Mouse (Mus musculus) lung, embryonic 14.5 days (tissue): ENCODE data around the gene Asb16. TPM values are rescaled to one million over a fixed set of nuclear protein-coding genes. Genes with fewer than 3 reads are reported as not detected.
A peak's percentile ranks its signal among the peaks of the same experiment; 100 is the strongest.

Experiments used
- ATAC-seq: fragments of 200-750 bp; cut with Nextera tagmentation; 2 replicates; pipeline ENCODE4 v1.8.0; 2017; ENCODE audit warnings: mild to moderate bottlenecking, moderate TSS enrichment, moderate library complexity; ENCODE audit not compliant: insufficient read depth
- DNase-seq: peaks from one replicate; pipeline ENCODE4 v3.0.0-alpha.2; 2015
- H3K27ac ChIP-seq: fragments of 300-500 bp; sonication (generic); 2 replicates; pipeline ENCODE4 v1.5.1; 2014; ENCODE audit warnings: low read depth, mild to moderate bottlenecking, moderate library complexity
- H3K27me3 ChIP-seq: fragments of 300-500 bp; sonication (generic); 2 replicates; pipeline ENCODE4 v1.6.1; 2014; ENCODE audit warnings: low read length, control low read depth; ENCODE audit not compliant: insufficient read depth
- H3K36me3 ChIP-seq: fragments of 300-500 bp; sonication (generic); 2 replicates; pipeline ENCODE4 v1.6.1; 2014; ENCODE audit warnings: control low read depth; ENCODE audit not compliant: insufficient read depth
- H3K4me1 ChIP-seq: fragments of 300-500 bp; sonication (generic); 2 replicates; pipeline ENCODE4 v1.6.1; 2014; ENCODE audit warnings: antibody characterized with exemption, control low read depth; ENCODE audit not compliant: insufficient read depth
- H3K4me2 ChIP-seq: fragments of 300-500 bp; sonication (generic); 2 replicates; pipeline ENCODE4 v1.6.1; 2014; ENCODE audit warnings: mild to moderate bottlenecking
- H3K4me3 ChIP-seq: fragments of 300-500 bp; sonication (generic); 2 replicates; pipeline ENCODE4 v1.5.1; 2014; ENCODE audit warnings: low read depth, low read length
- H3K9ac ChIP-seq: fragments of 300-500 bp; sonication (generic); 2 replicates; pipeline ENCODE4 v1.6.1; 2014
- H3K9me3 ChIP-seq: fragments of 300-500 bp; sonication (generic); 2 replicates; pipeline ENCODE4 v1.6.1; 2016; ENCODE audit warnings: low read depth, low read length, control low read depth
- CTCF ChIP-seq: IDR thresholded peaks from 2 replicates; pipeline ENCODE4 v1.5.1; 2016; ENCODE audit warnings: antibody characterized with exemption, low read depth
- WGBS: fragments of 180-500 bp; shearing (Covaris S2); extraction: QIAGEN DNeasy Blood & Tissue Kit; methylation state at CpG from one replicate; pipeline ENCODE4 v1.1.7; 2014; 5-methylcytosine and 5-hydroxymethylcytosine counted together
- polyA plus RNA-seq: library from polyadenylated mRNA; unstranded; fragments of >200 nt; fragmentation: Nextera tagmentation; extraction: Ambion mirVana; gene quantifications from 2 replicates; pipeline ENCODE4 v1.2.1, GENCODE M21; 2014

The Asb16 gene
- polyA plus RNA-seq, 1 experiment from 2014 or later = 0.08 TPM

- ATAC-seq (no peak), DNase-seq (no peak)
- Histone ChIP-seq H3K4me2 (peak overlapping the region; percentile 76), H3K9me3 (no peaks in the 10 kb centered on the region), H3K27ac (no peak overlapping the region), H3K4me3 (peak overlapping the region; percentile 92), H3K4me1 (peaks cover 18% of the 10 kb centered on the region), H3K36me3 (no peaks in the 10 kb centered on the region), H3K27me3 (no peaks in the 10 kb centered on the region), H3K9ac (peak overlapping the region; percentile 77)
- TF ChIP-seq CTCF = no peak
- 14% methylated on average over 7 of the region's 7 CpGs for WGBS
Observed at GRCm38 (mm10) chr11:102228646-102229268, 39.8 kb upstream of the Asb16 start.

GRCm38 (mm10) chr11:102229331-102229953 lies 39.1 kb upstream of the Asb16 start:
- Histone ChIP-seq H3K27ac (peak overlapping the region; percentile 77), H3K4me2 (peak overlapping the region; percentile 76), H3K36me3 (no peaks in the 10 kb centered on the region), H3K27me3 (no peaks in the 10 kb centered on the region), H3K9me3 (no peaks in the 10 kb centered on the region), H3K4me1 (peaks cover 18% of the 10 kb centered on the region), H3K9ac (peak overlapping the region; percentile 77), H3K4me3 (peak overlapping the region; percentile 92)
- ATAC-seq (peak; percentile 56), DNase-seq (peak; percentile 34)
- TF ChIP-seq CTCF = no peak
- under 1% methylated on average over 40 of the region's 47 CpGs for WGBS

- Histone ChIP-seq H3K4me1 (peaks cover 11% of the 10 kb centered on the region; the same call in 1 of the 2 replicates), H3K27ac (peak within 1 kb of the TSS; percentile 82), H3K27me3 (no peaks in the 10 kb centered on the region), H3K4me2 (peak within 1 kb of the TSS; percentile 76), H3K9me3 (no peaks in the 10 kb centered on the region), H3K4me3 (peak within 1 kb of the TSS; percentile 92), H3K9ac (peak within 1 kb of the TSS; percentile 77), H3K36me3 (no peaks in the 10 kb centered on the region)
- ATAC-seq (peak; percentile 87), DNase-seq (peak; percentile 99)
- TF ChIP-seq CTCF = no peak
- WGBS = under 1% methylated on average over 49 of the region's 49 CpGs
Observed at GRCm38 (mm10) chr11:102230006-102230741, 38.4 kb upstream of the Asb16 start, which contains the start of gene Hdac5. TSS of gene Hdac5 (minus strand) at chr11:102230166.

GRCm38 (mm10) chr11:102236022-102236421 lies 32.5 kb upstream of the Asb16 start:
- 37% methylated on average over 2 of the region's 2 CpGs for WGBS
- H3K36me3 ChIP-seq = no peaks in the 10 kb centered on the region
- no peaks in the 10 kb centered on the region for H3K27me3 ChIP-seq
- H3K4me2 ChIP-seq = no peak overlapping the region
- H3K4me3 ChIP-seq = no peak overlapping the region
- no peaks in the 10 kb centered on the region for H3K4me1 ChIP-seq
- DNase-seq (no peak), ATAC-seq (no peak)
- H3K27ac ChIP-seq = no peak overlapping the region
- H3K9ac ChIP-seq = no peak overlapping the region
- no peak for TF ChIP-seq CTCF
- no peaks in the 10 kb centered on the region for H3K9me3 ChIP-seq

GRCm38 (mm10) chr11:102240636-102241035 lies 27.9 kb upstream of the Asb16 start:
- Histone ChIP-seq H3K4me3 (no peak overlapping the region), H3K9me3 (no peaks in the 10 kb centered on the region)
- 69% methylated on average over 6 of the region's 6 CpGs for WGBS

GRCm38 (mm10) chr11:102241246-102241645 lies 27.3 kb upstream of the Asb16 start:
- Histone ChIP-seq H3K4me2 (no peak overlapping the region), H3K9ac (no peak overlapping the region), H3K4me3 (no peak overlapping the region), H3K27me3 (no peaks in the 10 kb centered on the region), H3K9me3 (no peaks in the 10 kb centered on the region), H3K4me1 (no peaks in the 10 kb centered on the region), H3K27ac (no peak overlapping the region), H3K36me3 (no peaks in the 10 kb centered on the region)
- no peak for ATAC-seq
- 66% methylated on average over 5 of the region's 5 CpGs for WGBS
- no peak for DNase-seq
- TF ChIP-seq CTCF = no peak

More at GRCm38 (mm10) chr11:102240636-102241035, 27.9 kb upstream of the Asb16 start:
- no peak overlapping the region for H3K9ac ChIP-seq
- no peaks in the 10 kb centered on the region for H3K4me1 ChIP-seq
- ATAC-seq (no peak), DNase-seq (no peak)
- H3K36me3 ChIP-seq = no peaks in the 10 kb centered on the region
- no peaks in the 10 kb centered on the region for H3K27me3 ChIP-seq
- H3K4me2 ChIP-seq = no peak overlapping the region
- TF ChIP-seq CTCF = no peak
- no peak overlapping the region for H3K27ac ChIP-seq

DNA sequence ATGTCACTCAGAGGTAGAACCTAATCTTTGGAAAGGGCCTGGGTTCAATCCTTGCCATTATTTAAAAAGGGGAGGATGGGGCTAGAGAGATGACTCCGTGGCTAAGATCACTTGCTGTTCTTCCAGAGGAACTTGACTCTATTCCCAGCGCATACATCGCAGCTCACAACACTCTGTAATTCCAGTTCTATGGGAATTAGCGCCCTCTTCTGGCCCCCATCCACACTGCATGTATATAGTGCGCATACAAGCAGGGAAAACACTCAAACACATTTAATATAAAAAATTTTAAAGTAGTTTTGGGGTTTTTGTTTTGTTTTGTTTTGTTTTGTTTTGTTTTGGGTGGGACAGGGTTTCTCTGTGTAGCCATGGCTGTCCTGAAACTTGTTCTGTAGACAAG lies 26.7 kb upstream of the Asb16 start:
- no peaks in the 10 kb centered on the region for H3K4me1 ChIP-seq
- no peak overlapping the region for H3K27ac ChIP-seq
- H3K9me3 ChIP-seq = no peaks in the 10 kb centered on the region
- no peak for DNase-seq
- TF ChIP-seq CTCF = peak; percentile 15
- H3K9ac ChIP-seq = no peak overlapping the region
- ATAC-seq = no peak
- no peaks in the 10 kb centered on the region for H3K27me3 ChIP-seq
- H3K4me3 ChIP-seq = no peak overlapping the region
- WGBS = 58% methylated on average over 5 of the region's 5 CpGs
- no peak overlapping the region for H3K4me2 ChIP-seq
- H3K36me3 ChIP-seq = no peaks in the 10 kb centered on the region
